Mouse (Mus musculus) erythroblast, adult 5-6 weeks (primary cell): Measurements from ENCODE around the gene Clcn6. TPM values are rescaled to one million over a fixed set of nuclear protein-coding genes. Genes with fewer than 3 reads are reported as not detected.

Experiments used
- ATAC-seq: replicated peaks from 2 replicates; pipeline ENCODE4 v1.8.0; 2016; ENCODE audit warnings: moderate number of reproducible peaks, mild to moderate bottlenecking, moderate TSS enrichment, inconsistent platforms; ENCODE audit not compliant: poor library complexity, low FRiP score, severe bottlenecking
- total RNA-seq, 2 experiments: library from RNA; stranded (forward) in 1 of 2; stranded (reverse) in 1 of 2; fragments of 150-400 nt in 1 of 2; fragments of 200-764, 138-1000 nt in 1 of 2; gene quantifications; 2 replicates each; pipeline versions ENCODE4 v1.2.3 to v1.2.4; 2015 to 2017; ENCODE audit warnings: low replicate concordance in 2 of 2

The Clcn6 gene
- total RNA-seq, 2 experiments from 2014 or later = 2.0 to 2.1 TPM

- no peak for ATAC-seq
These were observed 37.4 kb downstream of the Clcn6 start for GRCm38 (mm10) chr4:148001013-148001789.

GRCm38 (mm10) chr4:148000202-148000772, 38.3 kb downstream of the Clcn6 start, which contains the start of gene Nppa:
Gene Nppa (plus strand): TSS chr4:148000722.
- ATAC-seq = no peak

- ATAC-seq = no peak
These were observed 43.3 kb downstream of the Clcn6 start for GRCm38 (mm10) chr4:147995311-147995710.

GRCm38 (mm10) chr4:147993571-147994095, 45.0 kb downstream of the Clcn6 start:
- ATAC-seq = no peak

GRCm38 (mm10) chr4:147985205-147986132, 53.2 kb downstream of the Clcn6 start, which contains the start of gene Nppb:
Gene Nppb (plus strand): TSS chr4:147985788.
- no peak for ATAC-seq

GRCm38 (mm10) chr4:147979441-147979860, 59.2 kb downstream of the Clcn6 start:
- no peak for ATAC-seq

GRCm38 (mm10) chr4:147978391-147978790, 60.2 kb downstream of the Clcn6 start:
- ATAC-seq = no peak

GRCm38 (mm10) chr4:147977726-147978125, 60.9 kb downstream of the Clcn6 start:
- no peak for ATAC-seq

- no peak for ATAC-seq
These were observed 62.4 kb downstream of the Clcn6 start for GRCm38 (mm10) chr4:147976237-147976636.

- no peak; the same call in 1 of the 2 replicates for ATAC-seq
These were observed 69.3 kb downstream of the Clcn6 start for GRCm38 (mm10) chr4:147969337-147969736.

GRCm38 (mm10) chr4:147968816-147969215, 69.8 kb downstream of the Clcn6 start:
- no peak for ATAC-seq

- no peak for ATAC-seq
These were observed 72.9 kb downstream of the Clcn6 start for GRCm38 (mm10) chr4:147965712-147966111.

- ATAC-seq = no peak
These were observed 75.0 kb downstream of the Clcn6 start for GRCm38 (mm10) chr4:147963623-147964022.

- no peak for ATAC-seq
These were observed 75.8 kb downstream of the Clcn6 start for GRCm38 (mm10) chr4:147962781-147963180.

- ATAC-seq = peak; percentile 60; the same call in 1 of the 2 replicates
These were observed 78.5 kb downstream of the Clcn6 start for GRCm38 (mm10) chr4:147959881-147960831.

GRCm38 (mm10) chr4:147957141-147957540, 81.5 kb downstream of the Clcn6 start:
- no peak for ATAC-seq
